Mouse (Mus musculus) embryonic stem cell, embryonic (primary cell): ENCODE results near the gene Map2k1.

Experiments used
- CTCF ChIA-PET, 4 experiments: fragments of 300-600 bp in 2 of 4; fragments of 350-600 bp in 2 of 4; sonication (Branson Sonifier 250); formaldehyde crosslinking; loops; one replicate each; lab custom pipeline; 2022; ENCODE audit warnings: inconsistent platforms in 2 of 4; lab: Charles Lee
- POLR2A ChIA-PET, 4 experiments: fragments of 300-600 bp in 2 of 4; fragments of 350-600 bp in 2 of 4; sonication (Branson Sonifier 250); formaldehyde crosslinking; loops; one replicate each; lab custom pipeline; 2022; ENCODE audit warnings: antibody characterized with exemption in 4 of 4, inconsistent platforms in 1 of 4; lab: Charles Lee

The Map2k1 gene

GRCm38 (mm10) chr9:64253021-64253904 is at the start of gene Map2k1:
TSS of gene Map2k1 (minus strand) at chr9:64253631.
- POLR2A ChIA-PET, result interaction anchor here (0.5 to 10.0 kb wide), 63 partner anchors 8 to 136 kb away, joined by 3 to 116 read pairs (median 4); partner anchors contain the start of genes Rpl4 (in 3 of the 4), Snapc5 (in 3 of the 4), Tipin (in 3 of the 4) and Zwilch (in 3 of the 4)

GRCm38 (mm10) chr9:64303086-64303485 is 49.7 kb upstream of the Map2k1 start:
- POLR2A ChIA-PET, result interaction anchor here in 3 of 4 experiments (0.5 to 5.6 kb wide), 8 partner anchors 9 to 243 kb away, joined by 3 to 32 read pairs (median 10); partner anchors contain the start of gene Tipin (in 1 of the 3)
- CTCF ChIA-PET, result interaction anchor here in 1 of 4 experiments (0.6 to 1.3 kb wide), 2 partner anchors 153 to 183 kb away, joined by 7 to 14 read pairs; no protein-coding TSS in a partner anchor

More at GRCm38 (mm10) chr9:64253021-64253904, at the start of gene Map2k1:
- CTCF ChIA-PET, result interaction anchor here (0.5 to 3.2 kb wide), 19 partner anchors 9 to 418 kb away, joined by 3 to 13 read pairs (median 3); partner anchors contain the start of gene Snapc5 (in 2 of the 4)

GRCm38 (mm10) chr9:64282404-64282987 is 29.1 kb upstream of the Map2k1 start:
- CTCF ChIA-PET, result interaction anchor here (0.5 to 1.8 kb wide), 13 partner anchors 8 to 501 kb away, joined by 3 to 38 read pairs (median 3); partner anchors contain the start of gene Snapc5 (in 1 of the 4)
- POLR2A ChIA-PET, result interaction anchor here (0.6 to 9.5 kb wide), 63 partner anchors 9 to 841 kb away, joined by 3 to 236 read pairs (median 8); partner anchors contain the start of genes Snapc5 (in 3 of the 4), Map2k1 (in 2 of the 4), Rpl4 (in 2 of the 4) and Zwilch (in 2 of the 4)

GRCm38 (mm10) chr9:64281781-64282178 is 28.3 kb upstream of the Map2k1 start:
- POLR2A ChIA-PET, result interaction anchor here (0.6 to 9.5 kb wide), 145 partner anchors 9 to 1470 kb away, joined by 3 to 236 read pairs (median 5); partner anchors contain the start of genes Snapc5 (in 4 of the 4), Rpl4 (in 3 of the 4), Zwilch (in 3 of the 4) and Map2k1 (in 2 of the 4)
- CTCF ChIA-PET, result interaction anchor here in 3 of 4 experiments (0.6 to 1.8 kb wide), 25 partner anchors 9 to 846 kb away, joined by 3 to 38 read pairs (median 4); partner anchors contain the start of genes Snapc5 (in 2 of the 3) and Rab11a (in 1 of the 3)

- ChIA-PET POLR2A (interaction anchor here (0.5 to 9.5 kb wide), 169 partner anchors 9 to 1469 kb away, joined by 3 to 236 read pairs (median 4); partner anchors contain the start of genes Snapc5 (in 4 of the 4), Rpl4 (in 3 of the 4), Zwilch (in 3 of the 4) and Map2k1 (in 2 of the 4)), CTCF (interaction anchor here (0.5 to 1.9 kb wide), 29 partner anchors 9 to 894 kb away, joined by 3 to 38 read pairs (median 4); partner anchors contain the start of genes Snapc5 (in 3 of the 4) and Rab11a (in 1 of the 4))
Measured at GRCm38 (mm10) chr9:64281105-64281780, 27.8 kb upstream of the Map2k1 start, which contains the start of gene Tipin. TSS of gene Tipin (plus strand) at chr9:64281581.

GRCm38 (mm10) chr9:64278665-64279310 is 25.4 kb upstream of the Map2k1 start:
- CTCF ChIA-PET, result interaction anchor here (0.6 to 1.9 kb wide), 6 partner anchors 27 to 598 kb away, joined by 3 to 8 read pairs (median 5); partner anchors contain the start of gene Snapc5 (in 1 of the 4)
- POLR2A ChIA-PET, result interaction anchor here in 3 of 4 experiments (0.6 to 9.5 kb wide), 9 partner anchors 9 to 147 kb away, joined by 3 to 236 read pairs (median 5); partner anchors contain the start of genes Map2k1 (in 1 of the 3), Rpl4 (in 1 of the 3), Snapc5 (in 1 of the 3) and Zwilch (in 1 of the 3)

- CTCF ChIA-PET, result interaction anchor here in 3 of 4 experiments (0.6 to 3.4 kb wide), 15 partner anchors 9 to 848 kb away, joined by 3 to 20 read pairs (median 3); partner anchors contain the start of gene Snapc5 (in 2 of the 3)
- POLR2A ChIA-PET, result interaction anchor here (0.6 to 6.0 kb wide), 15 partner anchors 8 to 171 kb away, joined by 3 to 44 read pairs (median 4); partner anchors contain the start of genes Snapc5 (in 2 of the 4), Rpl4 (in 1 of the 4) and Zwilch (in 1 of the 4)
Measured at GRCm38 (mm10) chr9:64277706-64278105, 24.3 kb upstream of the Map2k1 start.

- CTCF ChIA-PET, result interaction anchor here (0.5 to 6.3 kb wide), 27 partner anchors 8 to 853 kb away, joined by 3 to 96 read pairs (median 4); partner anchors contain the start of gene Snapc5 (in 3 of the 4)
- POLR2A ChIA-PET, result interaction anchor here (0.6 to 6.0 kb wide), 19 partner anchors 8 to 155 kb away, joined by 3 to 103 read pairs (median 6); partner anchors contain the start of genes Snapc5 (in 4 of the 4), Rpl4 (in 1 of the 4) and Zwilch (in 1 of the 4)
Measured at GRCm38 (mm10) chr9:64274919-64275318, 21.5 kb upstream of the Map2k1 start.

- POLR2A ChIA-PET, result interaction anchor here (0.7 to 6.0 kb wide), 14 partner anchors 22 to 192 kb away, joined by 3 to 103 read pairs (median 6); partner anchors contain the start of genes Snapc5 (in 4 of the 4), Rpl4 (in 1 of the 4) and Zwilch (in 1 of the 4)
Measured at GRCm38 (mm10) chr9:64274291-64274690, 20.9 kb upstream of the Map2k1 start.

GRCm38 (mm10) chr9:64273757-64274156 is 20.3 kb upstream of the Map2k1 start:
- POLR2A ChIA-PET, result interaction anchor here in 3 of 4 experiments (0.7 to 7.8 kb wide), 10 partner anchors 9 to 193 kb away, joined by 3 to 236 read pairs (median 9); partner anchors contain the start of genes Snapc5 (in 2 of the 3), Rpl4 (in 1 of the 3), Tipin (in 1 of the 3) and Zwilch (in 1 of the 3)
- CTCF ChIA-PET, result interaction anchor here in 3 of 4 experiments (1.0 to 6.3 kb wide), 10 partner anchors 13 to 186 kb away, joined by 3 to 96 read pairs (median 7); partner anchors contain the start of gene Snapc5 (in 1 of the 3)

More at GRCm38 (mm10) chr9:64274291-64274690, 20.9 kb upstream of the Map2k1 start:
- CTCF ChIA-PET, result interaction anchor here (0.5 to 6.3 kb wide), 16 partner anchors 13 to 854 kb away, joined by 3 to 96 read pairs (median 5); partner anchors contain the start of gene Snapc5 (in 3 of the 4)

GRCm38 (mm10) chr9:64272611-64273010 is 19.2 kb upstream of the Map2k1 start:
- ChIA-PET CTCF (interaction anchor here (0.5 to 6.3 kb wide), 60 partner anchors 9 to 1731 kb away, joined by 3 to 96 read pairs (median 4); partner anchors contain the start of genes Snapc5 (in 4 of the 4), Tipin (in 3 of the 4), Map2k1 (in 2 of the 4) and Dennd4a (in 1 of the 4)), POLR2A (interaction anchor here (0.6 to 7.8 kb wide), 59 partner anchors 9 to 760 kb away, joined by 3 to 236 read pairs (median 4); partner anchors contain the start of genes Snapc5 (in 4 of the 4), Tipin (in 4 of the 4), Rpl4 (in 3 of the 4) and Zwilch (in 3 of the 4))

- CTCF ChIA-PET, result interaction anchor here in 1 of 4 experiments (1.7 to 6.3 kb wide), 3 partner anchors 10 to 151 kb away, joined by 8 to 96 read pairs (median 38); partner anchors contain the start of gene Tipin
- POLR2A ChIA-PET, result interaction anchor here in 3 of 4 experiments (0.9 to 7.8 kb wide), 10 partner anchors 11 to 167 kb away, joined by 3 to 236 read pairs (median 18); partner anchors contain the start of genes Snapc5 (in 2 of the 3), Tipin (in 2 of the 3), Map2k1 (in 1 of the 3) and Rpl4 (in 1 of the 3)
Measured at GRCm38 (mm10) chr9:64271249-64271648, 17.8 kb upstream of the Map2k1 start.

GRCm38 (mm10) chr9:64268836-64269235 is 15.4 kb upstream of the Map2k1 start:
- CTCF ChIA-PET, result interaction anchor here in 3 of 4 experiments (0.5 to 3.7 kb wide), 8 partner anchors 8 to 250 kb away, joined by 3 to 22 read pairs (median 4); partner anchors contain the start of genes Map2k1 (in 1 of the 3), Snapc5 (in 1 of the 3) and Tipin (in 1 of the 3)

GRCm38 (mm10) chr9:64268196-64268595 is 14.8 kb upstream of the Map2k1 start:
- ChIA-PET CTCF (interaction anchor here (0.5 to 3.7 kb wide), 11 partner anchors 9 to 249 kb away, joined by 3 to 22 read pairs (median 3); partner anchors contain the start of genes Map2k1 (in 1 of the 4), Snapc5 (in 1 of the 4) and Tipin (in 1 of the 4)), POLR2A (interaction anchor here (0.5 to 7.8 kb wide), 88 partner anchors 9 to 1463 kb away, joined by 3 to 236 read pairs (median 5); partner anchors contain the start of genes Tipin (in 4 of the 4), Map2k1 (in 3 of the 4), Rpl4 (in 3 of the 4) and Snapc5 (in 3 of the 4))

More at GRCm38 (mm10) chr9:64268836-64269235, 15.4 kb upstream of the Map2k1 start:
- POLR2A ChIA-PET, result interaction anchor here (0.5 to 7.8 kb wide), 65 partner anchors 8 to 1464 kb away, joined by 3 to 236 read pairs (median 7); partner anchors contain the start of genes Tipin (in 4 of the 4), Map2k1 (in 3 of the 4), Rpl4 (in 3 of the 4) and Snapc5 (in 3 of the 4)
